Mouse (Mus musculus) lung, adult 2 months (tissue): ENCODE results near the gene Nipsnap2.

Experiments used
- CTCF ChIP-seq: fragments of 200-500 bp; IDR thresholded peaks from 2 replicates; pipeline ENCODE4 v1.5.1; 2011; ENCODE audit warnings: mild to moderate bottlenecking, low read length, control low read depth; ENCODE audit not compliant: insufficient read depth
- POLR2A ChIP-seq: fragments of 200-500 bp; IDR thresholded peaks from 2 replicates; pipeline ENCODE4 v1.6.1; 2011; ENCODE audit warnings: low read depth, mild to moderate bottlenecking, control low read depth, low read length, borderline replicate concordance; ENCODE audit errors: extremely low read depth

- TF ChIP-seq POLR2A (no peak), CTCF (no peak)
Observed at GRCm38 (mm10) chr5:129786161-129786560, 61.3 kb downstream of the Nipsnap2 start.
